Mouse (Mus musculus) embryonic facial prominence, embryonic 12.5 days (tissue): ENCODE measurements at regions not wholly inside any gene's neighbourhood (a gene's known extent, or its start where the extent isn't known, plus 50 kb on each side); places are given as distances from the start of the nearest gene placed in this dataset.

Source experiments
- ATAC-seq: fragments of 200-750 bp; cut with Nextera tagmentation; 2 replicates; pipeline ENCODE4 v1.8.0; 2017; ENCODE audit not compliant: insufficient number of reproducible peaks, insufficient read depth, low FRiP score, low TSS enrichment
- H3K27ac ChIP-seq: fragments of 300-500 bp; sonication (generic); 2 replicates; pipeline ENCODE4 v1.5.1; 2016; ENCODE audit warnings: mild to moderate bottlenecking
- H3K27me3 ChIP-seq: fragments of 300-500 bp; sonication (generic); 2 replicates; pipeline ENCODE4 v1.6.1; 2016; ENCODE audit warnings: mild to moderate bottlenecking, moderate library complexity
- H3K36me3 ChIP-seq: fragments of 300-500 bp; sonication (generic); 2 replicates; pipeline ENCODE4 v1.6.1; 2016; ENCODE audit warnings: mild to moderate bottlenecking
- H3K4me1 ChIP-seq: fragments of 300-500 bp; sonication (generic); 2 replicates; pipeline ENCODE4 v1.6.1; 2016
- H3K4me2 ChIP-seq: fragments of 300-500 bp; sonication (generic); replicated peaks from 2 replicates; pipeline ENCODE4 v1.6.1; 2016; ENCODE audit warnings: mild to moderate bottlenecking, moderate library complexity
- H3K4me3 ChIP-seq: fragments of 300-500 bp; sonication (generic); 2 replicates; pipeline ENCODE4 v1.5.1; 2016; ENCODE audit warnings: mild to moderate bottlenecking
- H3K9ac ChIP-seq: fragments of 300-500 bp; sonication (generic); 2 replicates; pipeline ENCODE4 v1.6.1; 2016; ENCODE audit warnings: mild to moderate bottlenecking, moderate library complexity
- H3K9me3 ChIP-seq: fragments of 300-500 bp; sonication (generic); 2 replicates; pipeline ENCODE4 v1.6.1; 2016; ENCODE audit warnings: mild to moderate bottlenecking, moderate library complexity
- WGBS: fragments of 180-500 bp; shearing (Covaris S2); methylation state at CpG from one replicate; pipeline ENCODE4 v1.1.7; 2016; 5-methylcytosine and 5-hydroxymethylcytosine counted together

GRCm38 (mm10) chr17:88282711-88283110 is 157.8 kb upstream of the Foxn2 start:
- H3K9ac ChIP-seq: no peak overlapping the region
- H3K4me1 ChIP-seq: no peaks in the 10 kb centered on the region

GRCm38 (mm10) chr17:88284477-88284876 is 156.0 kb upstream of the Foxn2 start:
- Histone ChIP-seq H3K27ac (no peak overlapping the region), H3K4me2 (no peak overlapping the region), H3K27me3 (no peaks in the 10 kb centered on the region), H3K9ac (no peak overlapping the region), H3K9me3 (peaks cover 4% of the 10 kb centered on the region; the same call in 1 of the 2 replicates), H3K36me3 (no peaks in the 10 kb centered on the region), H3K4me1 (no peaks in the 10 kb centered on the region), H3K4me3 (no peak overlapping the region)
- ATAC-seq: no peak
- whole genome bisulfite sequencing: 90% methylated on average over 3 of the region's 3 CpGs

More at GRCm38 (mm10) chr17:88282711-88283110, 157.8 kb upstream of the Foxn2 start:
- H3K27ac ChIP-seq: no peak overlapping the region
- peaks cover under 1% of the 10 kb centered on the region; the same call in 1 of the 2 replicates for H3K9me3 ChIP-seq
- no peak for ATAC-seq
- no peaks in the 10 kb centered on the region for H3K36me3 ChIP-seq
- no peak overlapping the region for H3K4me2 ChIP-seq
- H3K4me3 ChIP-seq: no peak overlapping the region
- 68% methylated on average over 1 of the region's 1 CpGs for WGBS
- H3K27me3 ChIP-seq: no peaks in the 10 kb centered on the region

GRCm38 (mm10) chr17:88287861-88288260 is 152.7 kb upstream of the Foxn2 start:
- Histone ChIP-seq H3K9me3 (peaks cover 4% of the 10 kb centered on the region; the same call in 1 of the 2 replicates), H3K4me2 (no peak overlapping the region), H3K4me3 (no peak overlapping the region), H3K27me3 (no peaks in the 10 kb centered on the region), H3K4me1 (no peaks in the 10 kb centered on the region), H3K36me3 (no peaks in the 10 kb centered on the region), H3K9ac (no peak overlapping the region), H3K27ac (no peak overlapping the region)
- no peak for ATAC-seq
- 67% methylated on average over 1 of the region's 1 CpGs for WGBS

GRCm38 (mm10) chr17:88297520-88297919 is 143.0 kb upstream of the Foxn2 start:
- no peak for ATAC-seq
- Histone ChIP-seq H3K4me1 (no peaks in the 10 kb centered on the region), H3K27me3 (no peaks in the 10 kb centered on the region), H3K36me3 (no peaks in the 10 kb centered on the region), H3K9me3 (no peaks in the 10 kb centered on the region), H3K9ac (no peak overlapping the region), H3K27ac (no peak overlapping the region), H3K4me3 (no peak overlapping the region), H3K4me2 (no peak overlapping the region)
- WGBS: 35% methylated on average over 4 of the region's 4 CpGs

- Histone ChIP-seq H3K4me1 (no peaks in the 10 kb centered on the region), H3K36me3 (no peaks in the 10 kb centered on the region), H3K4me3 (no peak overlapping the region), H3K4me2 (no peak overlapping the region), H3K9me3 (peaks cover 7% of the 10 kb centered on the region; the same call in 1 of the 2 replicates), H3K27me3 (no peaks in the 10 kb centered on the region), H3K9ac (no peak overlapping the region), H3K27ac (no peak overlapping the region)
- WGBS: 68% methylated on average over 2 of the region's 2 CpGs
- ATAC-seq: no peak
Observed at GRCm38 (mm10) chr17:88303991-88304390, 136.5 kb upstream of the Foxn2 start.

GRCm38 (mm10) chr17:88305165-88305564 is 135.3 kb upstream of the Foxn2 start:
- Histone ChIP-seq H3K36me3 (no peaks in the 10 kb centered on the region), H3K4me1 (no peaks in the 10 kb centered on the region), H3K4me2 (no peak overlapping the region), H3K27me3 (no peaks in the 10 kb centered on the region), H3K4me3 (no peak overlapping the region), H3K27ac (no peak overlapping the region), H3K9ac (no peak overlapping the region), H3K9me3 (peaks cover 7% of the 10 kb centered on the region; the same call in 1 of the 2 replicates)
- ATAC-seq: no peak
- 81% methylated on average over 9 of the region's 9 CpGs for WGBS

- Histone ChIP-seq H3K9ac (no peak overlapping the region), H3K27ac (no peak overlapping the region), H3K27me3 (no peaks in the 10 kb centered on the region), H3K4me3 (no peak overlapping the region), H3K4me2 (no peak overlapping the region), H3K9me3 (peaks cover 7% of the 10 kb centered on the region; the same call in 1 of the 2 replicates), H3K4me1 (no peaks in the 10 kb centered on the region), H3K36me3 (no peaks in the 10 kb centered on the region)
- 64% methylated on average over 9 of the region's 9 CpGs for WGBS
- no peak for ATAC-seq
Observed at GRCm38 (mm10) chr17:88306325-88306724, 134.2 kb upstream of the Foxn2 start.

- no peaks in the 10 kb centered on the region for H3K36me3 ChIP-seq
- H3K27me3 ChIP-seq: no peaks in the 10 kb centered on the region
- 37% methylated on average over 4 of the region's 4 CpGs for WGBS
- H3K9ac ChIP-seq: no peak overlapping the region
- H3K4me2 ChIP-seq: no peak overlapping the region
- H3K27ac ChIP-seq: no peak overlapping the region
- peaks cover 7% of the 10 kb centered on the region; the same call in 1 of the 2 replicates for H3K9me3 ChIP-seq
- no peak for ATAC-seq
- H3K4me3 ChIP-seq: no peak overlapping the region
- no peaks in the 10 kb centered on the region for H3K4me1 ChIP-seq
Observed at GRCm38 (mm10) chr17:88307082-88307481, 133.4 kb upstream of the Foxn2 start.

GRCm38 (mm10) chr17:88307826-88308225 is 132.7 kb upstream of the Foxn2 start:
- WGBS: 91% methylated on average over 9 of the region's 9 CpGs
- H3K4me2 ChIP-seq: no peak overlapping the region
- H3K27me3 ChIP-seq: no peaks in the 10 kb centered on the region
- H3K9me3 ChIP-seq: peaks cover 7% of the 10 kb centered on the region; the same call in 1 of the 2 replicates
- no peak overlapping the region for H3K4me3 ChIP-seq
- H3K27ac ChIP-seq: no peak overlapping the region
- H3K36me3 ChIP-seq: no peaks in the 10 kb centered on the region
- H3K9ac ChIP-seq: no peak overlapping the region
- no peak for ATAC-seq
- no peaks in the 10 kb centered on the region for H3K4me1 ChIP-seq

- Histone ChIP-seq H3K4me3 (no peak overlapping the region), H3K9ac (no peak overlapping the region), H3K27me3 (no peaks in the 10 kb centered on the region), H3K9me3 (no peaks in the 10 kb centered on the region), H3K27ac (no peak overlapping the region), H3K4me2 (no peak overlapping the region), H3K36me3 (no peaks in the 10 kb centered on the region), H3K4me1 (no peaks in the 10 kb centered on the region)
- 80% methylated on average over 2 of the region's 2 CpGs for WGBS
- ATAC-seq: no peak
Observed at GRCm38 (mm10) chr17:88312876-88313275, 127.6 kb upstream of the Foxn2 start.

- no peak overlapping the region for H3K4me3 ChIP-seq
- H3K27me3 ChIP-seq: no peaks in the 10 kb centered on the region
- no peak overlapping the region for H3K9ac ChIP-seq
- H3K4me1 ChIP-seq: no peaks in the 10 kb centered on the region
- 0 out of 2 replicates have a peak, but pooled peaks have one; percentile 52 for ATAC-seq
- H3K36me3 ChIP-seq: no peaks in the 10 kb centered on the region
- 73% methylated on average over 14 of the region's 15 CpGs for WGBS
- H3K27ac ChIP-seq: no peak overlapping the region
- H3K9me3 ChIP-seq: no peaks in the 10 kb centered on the region
- H3K4me2 ChIP-seq: no peak overlapping the region
Observed at GRCm38 (mm10) chr17:88316213-88316967, 124.1 kb upstream of the Foxn2 start.

- WGBS: 70% methylated on average over 5 of the region's 5 CpGs
- Histone ChIP-seq H3K4me2 (no peak overlapping the region), H3K27ac (no peak overlapping the region), H3K9ac (no peak overlapping the region), H3K27me3 (no peaks in the 10 kb centered on the region), H3K36me3 (no peaks in the 10 kb centered on the region), H3K9me3 (no peaks in the 10 kb centered on the region), H3K4me1 (no peaks in the 10 kb centered on the region), H3K4me3 (no peak overlapping the region)
- ATAC-seq: no peak
Observed at GRCm38 (mm10) chr17:88317311-88317710, 123.2 kb upstream of the Foxn2 start.
